Mouse (Mus musculus) megakaryocyte, embryonic 14.5 days (primary cell): Measurements from ENCODE around the gene Wdr60. TPM values are rescaled to one million over a fixed set of nuclear protein-coding genes. Genes with fewer than 3 reads are reported as not detected.

Experiments
- H3K27me3 ChIP-seq: replicated peaks from 2 replicates; pipeline ENCODE3; 2012; ENCODE audit warnings: inconsistent platforms
- H3K36me3 ChIP-seq: replicated peaks from 2 replicates; pipeline ENCODE3; 2012; ENCODE audit warnings: low read length, inconsistent platforms, mixed read lengths
- H3K4me1 ChIP-seq: 2 replicates; pipeline ENCODE4 v1.6.1; 2012; ENCODE audit warnings: inconsistent platforms
- H3K4me3 ChIP-seq: replicated peaks from 2 replicates; pipeline ENCODE3; 2012; ENCODE audit warnings: moderate library complexity, mild to moderate bottlenecking, inconsistent platforms
- H3K9me3 ChIP-seq: 2 replicates; pipeline ENCODE4 v1.6.1; 2012; ENCODE audit warnings: inconsistent platforms
- FLI1 ChIP-seq: IDR thresholded peaks from 2 replicates; pipeline ENCODE4 v1.6.1; 2012; ENCODE audit warnings: low read length, inconsistent platforms, mixed read lengths
- GATA1 ChIP-seq: IDR thresholded peaks from 3 replicates; pipeline ENCODE4 v1.6.1; 2012; ENCODE audit warnings: mixed read lengths, low read length, inconsistent platforms, borderline replicate concordance
- polyA plus RNA-seq: library from polyadenylated mRNA; stranded (reverse); fragments of >175 nt; gene quantifications from 2 replicates; pipeline ENCODE4 v1.2.3, GENCODE M21; 2012; ENCODE audit warnings: low replicate concordance; ENCODE audit not compliant: insufficient read depth

The Wdr60 gene
- 2.0 TPM in 1 of 2 replicates, not detected in the other for polyA plus RNA-seq

DNA sequence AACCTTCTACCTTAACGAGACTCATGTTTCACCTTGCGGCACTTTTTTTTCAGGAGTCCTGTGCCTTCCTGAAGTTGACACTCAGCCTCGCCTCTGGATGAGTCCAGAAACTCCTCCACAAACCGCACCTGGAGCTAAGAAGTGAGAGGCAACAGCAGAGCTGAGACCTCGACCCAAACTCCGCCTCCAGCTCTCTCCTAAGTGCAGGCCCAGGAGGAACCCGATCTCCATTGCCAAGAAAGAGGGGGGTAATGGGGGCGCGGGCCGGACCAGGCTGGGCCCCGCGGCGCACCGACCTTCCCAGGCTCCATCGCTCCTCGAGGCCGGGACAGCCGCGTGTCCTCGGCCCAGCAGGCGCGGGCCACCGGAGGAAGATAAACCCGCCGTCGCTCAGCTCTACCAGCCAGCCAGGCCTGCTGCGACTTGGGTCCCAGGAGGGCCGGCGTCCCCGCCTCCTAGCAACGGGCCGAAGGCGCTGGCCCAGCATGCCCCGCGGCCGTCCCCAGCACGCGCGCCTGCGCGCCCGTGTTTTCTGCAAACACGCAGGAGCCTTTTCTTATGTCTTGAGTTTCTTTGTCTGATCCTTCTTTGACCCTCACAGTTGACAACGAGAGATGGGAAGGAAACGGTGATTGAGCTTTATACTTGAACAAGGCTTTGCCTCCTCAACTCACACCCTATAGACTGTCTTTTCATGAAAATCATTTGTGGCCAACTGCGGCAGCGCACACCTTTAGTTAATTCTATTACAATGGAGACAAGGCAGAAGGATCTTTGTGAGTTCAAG, at the start of gene Wdr60:
Gene Wdr60 (minus strand): TSS at position 468 of the 787 bp plus-strand sequence.
- TF ChIP-seq FLI1, result no peak
- TF ChIP-seq GATA1, result no peak
- Histone ChIP-seq H3K36me3 (no peaks in the 10 kb centered on the region), H3K4me3 (peak within 1 kb of the TSS; percentile 92), H3K9me3 (no peaks in the 10 kb centered on the region), H3K4me1 (peaks cover 35% of the 10 kb centered on the region), H3K27me3 (no peaks in the 10 kb centered on the region)

DNA sequence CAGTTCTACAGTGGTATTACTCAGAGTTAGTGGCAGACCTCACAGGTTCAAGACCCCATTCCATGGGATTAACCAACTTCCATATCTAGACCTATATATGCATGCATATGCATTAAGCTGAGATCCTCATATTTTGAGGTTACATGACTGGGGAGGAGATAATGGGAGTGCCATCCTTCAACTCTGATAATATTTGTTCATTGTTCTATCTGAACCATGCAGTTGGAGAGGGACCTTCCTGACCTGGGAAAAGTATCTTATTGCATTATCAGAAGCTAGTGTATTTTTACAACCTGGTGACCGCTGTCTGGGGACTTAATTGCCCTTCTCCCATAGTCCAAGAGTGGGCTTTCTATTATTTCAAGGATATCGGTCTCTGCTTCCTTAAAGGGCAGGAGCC, 45.8 kb upstream of the Wdr60 start:
- no peaks in the 10 kb centered on the region for H3K9me3 ChIP-seq
- no peak overlapping the region for H3K4me3 ChIP-seq
- no peaks in the 10 kb centered on the region for H3K27me3 ChIP-seq
- no peak for TF ChIP-seq GATA1
- TF ChIP-seq FLI1, result no peak
- H3K36me3 ChIP-seq, result no peaks in the 10 kb centered on the region
- H3K4me1 ChIP-seq, result peaks cover 28% of the 10 kb centered on the region

DNA sequence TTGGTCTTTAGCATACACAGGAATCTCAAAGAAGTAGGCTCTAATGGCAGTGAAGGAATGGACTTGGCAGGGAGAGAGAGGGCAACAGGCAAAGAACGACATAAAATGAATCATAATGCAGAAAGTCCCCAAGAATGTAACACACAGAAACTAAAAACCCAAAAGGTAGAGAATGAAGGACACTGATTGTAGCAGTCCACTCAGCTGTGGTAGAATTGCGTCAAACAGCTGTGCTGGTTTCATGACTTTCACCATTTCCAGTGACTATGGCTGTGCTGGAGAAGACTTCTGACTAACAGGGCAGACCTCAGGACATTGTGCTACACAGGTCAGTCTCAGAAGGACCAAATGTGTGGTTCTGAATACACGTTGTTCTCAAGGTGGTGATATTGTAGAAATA, 45.0 kb upstream of the Wdr60 start:
- Histone ChIP-seq H3K9me3 (no peaks in the 10 kb centered on the region), H3K4me3 (no peak overlapping the region), H3K4me1 (peaks cover 25% of the 10 kb centered on the region), H3K27me3 (no peaks in the 10 kb centered on the region), H3K36me3 (no peaks in the 10 kb centered on the region)
- no peak for TF ChIP-seq FLI1
- TF ChIP-seq GATA1, result no peak

DNA sequence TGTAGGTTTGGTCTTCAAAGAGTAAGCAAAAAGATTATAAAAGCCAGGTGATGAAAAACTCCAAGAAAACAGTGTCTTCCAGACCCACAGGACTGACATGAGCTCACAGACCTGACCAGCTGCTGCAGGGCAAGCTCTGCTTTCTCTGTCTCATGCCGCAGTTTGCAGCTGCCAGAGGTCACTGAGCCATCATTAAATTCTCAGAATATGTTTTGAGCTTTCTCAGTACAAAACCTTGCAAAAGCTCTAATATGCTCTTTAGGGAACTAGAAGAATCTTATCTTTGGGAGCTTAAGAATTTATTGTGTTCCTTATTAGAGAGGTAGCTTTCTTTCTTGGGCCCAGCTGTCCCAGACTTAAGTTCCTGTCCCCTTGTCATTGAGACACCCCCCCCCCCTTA, 43.2 kb upstream of the Wdr60 start:
- H3K27me3 ChIP-seq, result no peaks in the 10 kb centered on the region
- peaks cover 25% of the 10 kb centered on the region for H3K4me1 ChIP-seq
- no peak overlapping the region for H3K4me3 ChIP-seq
- TF ChIP-seq FLI1, result no peak
- no peak for TF ChIP-seq GATA1
- H3K9me3 ChIP-seq, result no peaks in the 10 kb centered on the region
- no peaks in the 10 kb centered on the region for H3K36me3 ChIP-seq

DNA sequence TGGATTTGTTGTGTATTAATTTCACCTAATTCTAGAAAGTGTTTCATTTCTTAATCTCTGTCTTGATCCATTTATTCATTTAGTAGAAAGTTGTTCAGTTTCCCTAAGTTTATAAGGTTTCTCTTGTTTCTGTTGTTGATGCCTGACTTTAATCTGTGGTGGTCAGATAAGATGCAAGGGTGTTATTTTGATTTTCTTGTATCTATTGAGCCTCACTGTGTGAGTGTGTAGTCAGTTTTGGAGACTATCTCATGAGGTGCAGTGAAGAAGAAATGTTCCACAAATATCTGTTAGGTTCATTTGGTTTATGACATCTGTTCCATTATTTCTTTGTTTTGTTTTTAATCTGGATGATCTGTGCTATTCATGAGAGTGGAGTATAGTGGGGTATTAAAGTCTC, 39.4 kb upstream of the Wdr60 start:
- Histone ChIP-seq H3K4me1 (peaks cover 13% of the 10 kb centered on the region; the same call in 1 of the 2 replicates), H3K36me3 (peaks cover 22% of the 10 kb centered on the region)
- TF ChIP-seq GATA1 (no peak), FLI1 (no peak)

DNA sequence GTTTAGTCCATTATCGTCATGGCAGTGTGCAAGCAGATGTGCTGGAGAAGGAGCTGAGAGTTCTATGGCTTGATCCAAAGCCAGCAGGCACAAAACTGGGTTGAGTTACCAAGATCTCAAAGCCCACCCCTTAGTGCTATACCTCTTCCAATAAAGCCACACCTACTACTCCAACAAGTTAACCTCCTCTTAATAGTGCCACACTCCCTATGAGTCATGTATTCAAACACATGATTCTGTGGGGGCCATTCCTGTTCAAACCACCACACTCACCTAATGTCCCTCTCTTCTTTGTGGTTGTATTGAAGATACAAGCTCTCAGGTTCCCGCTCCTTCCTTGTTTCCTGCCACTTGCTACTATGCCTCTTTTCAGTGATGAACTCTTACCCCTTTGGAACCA, 37.1 kb upstream of the Wdr60 start:
- H3K36me3 ChIP-seq, result peaks cover 25% of the 10 kb centered on the region
- peaks cover 9% of the 10 kb centered on the region; the same call in 1 of the 2 replicates for H3K4me1 ChIP-seq
- no peak overlapping the region for H3K4me3 ChIP-seq
- no peaks in the 10 kb centered on the region for H3K27me3 ChIP-seq
- TF ChIP-seq FLI1, result no peak
- TF ChIP-seq GATA1, result no peak
- peaks cover 5% of the 10 kb centered on the region; the same call in 1 of the 2 replicates for H3K9me3 ChIP-seq

More for the DNA sequence above, 39.4 kb upstream of the Wdr60 start:
- Histone ChIP-seq H3K4me3 (no peak overlapping the region), H3K9me3 (peaks cover 5% of the 10 kb centered on the region; the same call in 1 of the 2 replicates), H3K27me3 (no peaks in the 10 kb centered on the region)

DNA sequence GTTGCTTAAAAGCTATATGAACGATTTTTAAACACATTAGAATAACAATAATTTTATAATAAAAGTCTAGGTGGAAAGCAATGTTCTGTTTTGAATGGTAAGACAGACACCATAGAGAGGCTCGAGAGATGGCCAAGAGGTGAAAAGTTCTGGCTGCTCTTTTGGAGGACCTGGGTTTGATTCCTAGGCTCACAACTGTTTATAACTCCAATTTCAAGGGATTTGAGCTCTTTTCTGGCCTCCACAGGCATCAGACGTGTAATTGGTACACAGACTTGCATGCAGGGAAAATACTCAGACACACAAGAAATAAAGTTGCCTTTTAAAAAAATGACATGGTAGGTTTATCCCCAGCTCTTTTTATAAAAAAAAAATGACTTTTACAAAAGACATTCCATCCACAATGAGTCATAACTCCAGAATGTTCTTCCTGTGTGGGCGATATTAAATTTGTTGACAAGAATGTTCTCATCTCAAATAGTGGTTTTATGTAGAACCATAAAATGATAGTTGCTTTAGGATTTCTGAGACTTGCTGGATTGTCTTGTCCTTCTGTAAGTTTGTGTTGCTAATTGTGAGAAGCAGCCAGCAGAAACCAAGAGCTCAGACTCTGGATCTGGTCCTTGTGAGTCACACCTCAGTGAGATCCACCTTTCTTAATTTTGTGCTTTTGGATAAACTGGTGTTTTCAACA, 30.9 kb upstream of the Wdr60 start:
- TF ChIP-seq FLI1, result no peak
- no peak for TF ChIP-seq GATA1
- Histone ChIP-seq H3K9me3 (no peaks in the 10 kb centered on the region), H3K27me3 (no peaks in the 10 kb centered on the region), H3K4me1 (peaks cover 37% of the 10 kb centered on the region; the same call in 1 of the 2 replicates), H3K36me3 (peaks cover 9% of the 10 kb centered on the region), H3K4me3 (no peak overlapping the region)

DNA sequence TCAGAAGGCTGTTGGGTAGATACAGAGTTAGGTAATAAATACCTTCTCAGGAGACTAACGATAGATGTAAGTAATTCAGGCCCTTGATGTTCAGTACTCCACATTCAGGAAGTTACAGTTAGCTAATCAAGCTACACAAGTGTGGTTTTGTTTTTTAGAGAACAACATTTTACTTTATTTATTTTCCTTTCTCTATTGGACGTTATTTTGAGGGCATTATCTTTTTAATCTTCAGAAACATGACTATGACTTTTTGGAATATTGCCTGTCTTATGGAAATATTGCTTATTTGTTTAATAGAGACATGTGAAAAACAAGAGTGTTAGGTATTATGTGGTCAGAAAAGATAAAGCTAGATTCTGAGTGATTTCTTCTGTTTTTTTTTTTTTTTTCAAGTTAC, 30.4 kb upstream of the Wdr60 start:
- Histone ChIP-seq H3K4me3 (no peak overlapping the region), H3K9me3 (no peaks in the 10 kb centered on the region), H3K4me1 (peaks cover 42% of the 10 kb centered on the region; the same call in 1 of the 2 replicates)

DNA sequence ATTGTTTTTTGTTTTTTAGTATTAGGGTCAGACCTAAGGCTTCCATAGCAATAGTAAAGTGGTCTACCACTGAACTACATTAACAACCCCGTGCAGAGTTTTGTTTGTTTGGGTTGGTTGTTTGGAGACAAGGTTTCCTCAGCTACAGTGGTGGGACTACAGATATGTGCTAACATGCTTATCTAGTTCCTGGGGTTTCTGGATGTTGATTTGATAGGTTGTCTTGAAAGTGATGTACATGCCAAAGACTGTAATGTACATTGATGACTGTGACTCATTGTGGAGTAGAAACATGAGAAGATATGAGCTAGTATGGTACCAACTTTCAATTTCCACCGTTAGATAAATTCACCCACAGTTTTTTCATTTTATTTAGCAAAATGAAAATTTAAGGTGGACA, 20.7 kb upstream of the Wdr60 start:
- Histone ChIP-seq H3K27me3 (no peaks in the 10 kb centered on the region), H3K4me1 (peaks cover 46% of the 10 kb centered on the region), H3K4me3 (peak overlapping the region; percentile 23), H3K9me3 (no peaks in the 10 kb centered on the region), H3K36me3 (peaks cover 15% of the 10 kb centered on the region)
- TF ChIP-seq FLI1 (no peak), GATA1 (no peak)

More for the DNA sequence above, 30.4 kb upstream of the Wdr60 start:
- Histone ChIP-seq H3K36me3 (peaks cover 14% of the 10 kb centered on the region), H3K27me3 (no peaks in the 10 kb centered on the region)
- no peak for TF ChIP-seq FLI1
- no peak for TF ChIP-seq GATA1

DNA sequence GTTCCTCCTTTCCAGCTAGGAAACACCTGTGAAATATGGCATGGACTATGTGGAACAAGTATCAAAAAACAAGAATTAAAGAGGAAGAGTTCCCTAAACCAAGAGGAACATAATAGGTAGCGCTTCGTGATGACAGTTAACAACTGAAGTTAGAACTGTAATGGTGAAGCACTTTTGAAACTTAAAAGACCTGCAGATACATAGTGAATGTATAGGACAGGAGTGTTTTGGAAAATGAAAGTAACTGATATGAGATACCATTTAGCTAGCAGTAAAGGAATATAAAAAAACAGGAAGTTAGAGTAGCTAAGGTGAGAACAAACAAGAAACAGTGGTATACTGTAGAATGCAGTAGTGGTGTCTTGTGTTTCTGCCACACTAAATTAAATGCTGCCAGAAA, 20.0 kb upstream of the Wdr60 start:
- Histone ChIP-seq H3K27me3 (no peaks in the 10 kb centered on the region), H3K36me3 (peaks cover 10% of the 10 kb centered on the region), H3K4me1 (peaks cover 47% of the 10 kb centered on the region), H3K9me3 (no peaks in the 10 kb centered on the region), H3K4me3 (peak overlapping the region; percentile 93)
- TF ChIP-seq FLI1 (no peak), GATA1 (no peak)
